Mouse (Mus musculus): ENCODE data around the gene Nxf3. TPM values are rescaled to one million over a fixed set of nuclear protein-coding genes. Genes with fewer than 3 reads are reported as not detected.
"Not testable (repeated sequence)": the region's sequence is repeated elsewhere in the genome, so short reads cannot be mapped to it uniquely, and the experiment has no call there.

Gene Nxf3
- polyA plus RNA-seq (2012; rRNA removed): 0.04 and 0.08 TPM in 2 replicates

DNA sequence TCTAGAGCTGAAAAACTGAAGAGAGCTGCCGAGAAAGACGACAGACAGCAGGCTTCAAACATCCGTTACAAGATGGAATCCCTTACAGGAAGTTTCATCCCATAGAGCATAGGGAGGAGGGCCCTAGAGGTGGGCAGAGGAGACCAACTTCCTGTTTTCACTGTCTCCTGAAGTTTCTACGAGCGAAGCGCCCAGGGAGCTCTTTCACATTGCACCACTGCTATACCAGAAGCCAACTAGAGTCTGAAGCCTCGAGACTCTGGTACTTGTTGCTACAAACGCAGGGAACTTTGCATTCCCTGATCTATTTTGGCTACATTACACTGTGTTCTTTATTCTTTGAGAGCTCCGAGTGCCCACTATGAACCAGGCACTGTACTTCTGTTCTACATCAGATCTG lies at the start of gene Nxf3:
Nxf3 (minus strand) TSS at position 101 of the 400 bp plus-strand sequence.
- DNase-seq (ENCODE audit: low spot score): no peak

DNA sequence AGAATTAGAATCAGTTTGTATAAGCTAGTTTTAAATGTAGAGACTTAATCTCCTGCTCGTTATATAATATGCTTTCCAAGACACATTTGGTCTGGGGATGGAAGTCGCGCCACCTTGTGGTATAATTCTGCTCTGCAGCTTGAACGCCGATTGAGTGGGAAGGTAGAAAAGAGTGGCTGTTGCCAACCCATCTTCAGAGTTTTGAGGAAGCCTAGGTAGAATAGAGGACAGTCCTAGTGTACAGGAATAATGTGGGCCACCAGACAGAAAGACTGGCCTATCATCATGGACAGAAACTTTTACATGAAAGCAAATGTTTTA lies 42.6 kb upstream of the Nxf3 start:
- no peak for DNase-seq (ENCODE audit: low spot score)

DNA sequence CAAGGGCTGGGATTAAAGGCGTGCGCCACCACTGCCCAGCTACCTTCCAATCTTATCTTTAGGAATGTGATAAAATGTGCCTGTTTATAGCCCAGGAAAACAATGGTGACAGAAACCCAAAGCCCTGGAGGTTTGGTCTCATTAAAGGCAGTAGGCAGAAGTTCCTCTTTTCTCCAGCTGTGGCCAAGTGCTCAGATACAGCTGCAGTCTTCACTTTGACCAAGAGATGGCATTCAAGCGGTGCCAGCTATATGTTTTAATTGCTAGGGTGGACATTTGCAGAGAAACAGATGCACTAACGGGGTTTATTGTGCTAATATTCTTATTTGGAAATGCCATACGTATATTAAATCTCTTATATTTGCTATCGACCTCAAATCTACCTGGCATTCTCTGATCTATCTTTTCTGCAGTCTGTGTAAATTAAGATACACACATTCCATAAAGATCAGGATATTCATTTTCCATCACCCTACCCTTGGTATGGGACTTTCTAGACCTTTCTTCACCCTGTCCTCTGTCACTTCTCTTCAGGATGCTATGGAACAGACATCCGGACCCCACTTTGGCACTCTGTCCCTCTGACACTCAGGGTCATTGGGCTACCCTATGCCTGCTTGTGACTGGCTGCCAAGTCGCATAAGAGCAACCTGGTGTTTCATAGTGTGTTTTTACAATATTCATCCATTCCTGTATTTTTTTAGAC lies 42.1 kb upstream of the Nxf3 start:
- no peak for DNase-seq (ENCODE audit: low spot score)

DNA sequence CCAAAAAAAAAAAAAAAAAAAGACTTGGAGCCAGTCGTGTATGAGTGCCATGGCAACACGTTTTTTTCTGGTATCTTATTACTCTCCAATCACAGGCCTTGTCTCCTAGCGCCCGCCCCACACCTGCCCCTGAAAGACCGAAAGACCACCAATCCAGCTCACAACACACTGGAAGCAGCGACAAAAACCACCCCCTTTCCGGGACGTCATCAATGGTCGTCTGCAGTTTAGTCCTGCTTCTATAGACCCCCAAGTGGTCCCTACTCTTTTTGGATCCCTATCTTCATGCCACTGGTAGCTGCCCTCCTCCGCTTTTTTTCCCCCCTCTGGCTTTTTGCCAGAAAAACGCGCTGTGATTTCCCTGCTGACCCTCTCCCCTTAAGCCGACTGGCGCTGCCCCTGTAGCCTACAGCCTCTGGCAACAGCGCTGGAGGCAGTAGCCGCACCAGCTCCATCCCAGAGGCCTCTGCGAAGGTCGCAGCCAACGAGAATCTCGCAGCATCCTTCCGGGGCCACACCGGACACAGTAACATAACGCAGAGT lies 30.4 kb upstream of the Nxf3 start:
- no peak for DNase-seq (ENCODE audit: low spot score)

DNA sequence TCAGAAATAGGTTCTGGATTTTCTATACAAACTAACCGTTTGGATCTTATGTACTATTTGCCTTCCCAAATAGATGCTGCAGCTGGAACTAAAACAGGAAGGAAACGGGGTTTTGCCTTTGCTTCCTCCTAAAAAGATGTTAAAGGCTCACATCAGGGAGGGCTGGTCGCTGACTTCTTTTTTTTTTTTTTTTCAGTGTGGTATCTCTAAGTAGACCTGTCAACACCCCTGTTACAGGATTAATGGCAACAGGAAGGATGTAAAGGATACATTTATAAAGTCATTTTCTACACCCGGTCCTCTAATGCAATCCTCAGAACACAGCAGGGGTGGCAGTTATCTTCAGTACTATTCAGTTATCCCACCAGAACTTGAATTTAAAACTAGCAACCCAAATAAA lies 30.0 kb upstream of the Nxf3 start:
- no peak for DNase-seq (ENCODE audit: low spot score)

DNA sequence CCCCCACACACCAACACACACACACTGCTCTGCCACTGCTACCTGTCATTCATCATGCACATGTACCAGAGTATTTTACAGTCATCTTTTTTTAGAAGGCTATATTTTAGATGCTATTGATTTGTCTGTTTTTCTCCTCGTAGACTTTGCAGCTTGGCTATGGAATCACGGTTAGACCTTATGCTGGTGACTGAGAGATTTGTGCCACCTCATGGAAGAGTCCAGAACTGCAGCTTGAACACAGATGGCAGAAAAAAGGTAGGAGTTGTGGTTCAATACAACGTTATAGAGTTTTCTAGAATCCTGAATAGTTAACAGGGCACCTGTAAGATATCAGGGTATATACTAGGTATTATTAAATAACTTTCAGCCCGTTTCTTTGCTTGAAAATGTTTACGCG lies 22.9 kb upstream of the Nxf3 start:
- no peak for DNase-seq (ENCODE audit: low spot score)

DNA sequence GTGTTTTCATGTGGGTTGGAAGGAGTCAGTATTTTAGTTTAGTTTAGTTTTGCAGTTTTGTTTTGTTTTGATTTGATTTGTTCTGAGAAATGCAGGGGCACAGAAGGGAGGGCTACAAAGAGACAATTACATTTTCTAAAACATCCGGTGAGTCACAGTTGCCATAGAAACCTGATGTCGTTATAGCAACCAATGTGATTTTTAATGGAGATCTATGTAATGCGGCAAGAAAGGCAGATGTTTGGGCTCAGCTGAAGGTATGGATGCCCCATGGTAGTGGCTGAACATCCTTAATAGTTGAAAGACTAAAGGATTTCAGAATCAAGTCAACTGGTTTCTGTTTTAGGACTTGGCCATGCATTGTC lies 19.7 kb upstream of the Nxf3 start:
- DNase-seq (ENCODE audit: low spot score): no peak

DNA sequence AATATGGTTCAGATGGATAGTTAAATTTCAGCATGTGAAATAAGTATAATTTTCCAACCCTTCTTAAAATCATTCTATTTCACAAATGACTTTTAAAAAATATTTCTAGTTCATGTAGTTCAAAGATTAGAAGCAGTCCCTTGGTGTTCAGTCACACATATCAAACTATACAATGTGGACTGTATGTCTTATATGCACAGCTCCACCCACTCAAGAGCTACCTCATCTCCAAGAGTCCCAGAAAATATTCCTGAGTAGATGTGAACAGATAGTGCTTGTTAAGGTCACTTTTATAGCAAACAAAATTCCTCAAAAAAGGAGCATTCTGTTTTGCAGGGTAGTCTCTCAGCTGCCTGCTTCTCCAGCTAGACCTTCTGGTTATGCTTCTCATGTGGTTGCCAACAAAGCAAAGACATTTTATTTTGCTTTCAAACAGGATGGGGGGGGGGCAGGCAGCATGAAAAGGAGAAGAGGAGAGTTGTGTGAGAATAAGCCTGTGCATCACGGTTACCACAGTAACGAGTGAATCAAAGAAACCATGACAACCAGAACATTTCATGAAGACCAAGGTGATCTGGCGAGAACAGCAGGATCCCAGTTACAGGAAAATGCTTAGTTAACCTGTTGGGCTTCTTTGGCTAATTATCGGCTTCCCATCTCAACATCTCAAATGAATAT lies 19.1 kb upstream of the Nxf3 start:
- DNase-seq (ENCODE audit: low spot score): no peak

DNA sequence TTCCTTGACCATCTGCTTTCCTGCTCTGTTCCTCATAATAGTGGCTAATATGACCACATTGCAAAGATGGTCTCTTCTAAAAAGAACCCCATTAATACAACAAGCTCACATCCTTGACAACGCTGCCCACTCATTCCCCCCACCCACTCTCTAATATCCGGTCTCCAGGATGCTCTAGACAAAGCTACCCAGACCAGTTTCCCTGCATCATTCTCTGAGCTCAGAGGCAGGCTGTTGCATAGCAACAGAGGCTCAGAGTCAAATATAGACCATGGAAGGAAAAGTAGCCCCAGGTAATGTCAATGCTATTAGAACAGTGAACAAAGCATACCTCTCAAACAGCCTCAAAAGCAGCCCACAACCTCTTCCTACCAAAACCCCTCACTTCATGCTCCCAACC lies 9.4 kb upstream of the Nxf3 start:
- DNase-seq (ENCODE audit: low spot score): no peak

DNA sequence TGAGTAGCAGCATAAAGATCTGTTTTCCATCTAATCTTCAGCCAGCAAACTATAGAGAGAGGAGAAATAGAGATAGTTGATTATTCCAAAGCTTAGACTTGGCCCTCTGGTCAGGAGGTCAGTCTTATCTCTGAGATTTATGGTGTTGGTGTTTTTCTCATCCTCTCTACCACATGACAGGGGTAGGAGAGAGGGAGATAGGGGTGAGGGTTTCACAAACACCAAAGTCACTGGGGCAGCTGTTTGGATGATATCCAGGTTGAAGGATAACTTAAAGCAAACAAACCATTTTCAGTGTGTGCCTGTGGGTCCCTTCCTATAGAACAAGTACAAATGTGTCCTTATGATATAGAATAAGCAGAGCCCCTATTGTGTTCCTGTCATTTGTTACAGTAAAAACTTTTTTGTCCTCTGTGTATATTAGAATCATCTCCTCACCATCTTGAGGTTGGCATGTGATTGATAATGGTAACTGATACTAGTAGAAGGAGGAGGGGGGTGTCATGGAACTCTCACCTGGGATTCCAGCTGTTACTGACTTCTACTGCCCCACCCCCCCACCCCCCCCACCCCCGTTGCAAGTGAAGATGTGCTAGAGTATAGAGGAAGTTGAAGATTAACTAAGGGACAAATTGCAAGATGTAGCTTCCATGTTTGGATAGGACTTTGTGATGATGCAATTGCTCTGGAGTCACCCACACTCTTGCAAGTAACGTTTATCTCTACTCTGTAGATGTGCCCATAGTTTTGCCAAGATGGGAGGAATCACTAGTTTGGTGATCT lies 7.6 kb upstream of the Nxf3 start:
- no peak for DNase-seq (ENCODE audit: low spot score)

DNA sequence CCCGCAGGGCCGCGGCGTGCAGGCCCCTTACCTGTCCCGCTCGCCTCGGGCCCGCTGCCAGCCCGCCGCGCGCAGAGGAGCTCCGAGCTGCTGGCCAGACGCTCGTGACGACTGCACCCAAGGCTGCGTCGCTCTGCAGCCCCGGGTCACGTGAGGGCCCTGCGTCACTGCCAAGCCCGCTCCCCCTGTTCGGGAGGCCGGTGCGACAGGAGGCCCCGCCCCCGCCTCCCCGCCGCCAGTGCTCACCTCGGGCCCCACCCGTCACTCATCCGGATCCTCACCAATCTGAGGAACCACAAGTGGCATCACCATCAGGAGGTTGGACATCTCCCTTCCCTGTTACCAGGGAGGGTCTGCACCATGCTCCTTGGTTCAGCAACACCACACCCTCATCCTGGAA lies 17.0 kb downstream of the Nxf3 start, which contains the start of gene Bex2:
Bex2 (minus strand) TSS at position 217 of the 400 bp plus-strand sequence.
- DNase-seq (ENCODE audit: low spot score): not testable (repeated sequence)

DNA sequence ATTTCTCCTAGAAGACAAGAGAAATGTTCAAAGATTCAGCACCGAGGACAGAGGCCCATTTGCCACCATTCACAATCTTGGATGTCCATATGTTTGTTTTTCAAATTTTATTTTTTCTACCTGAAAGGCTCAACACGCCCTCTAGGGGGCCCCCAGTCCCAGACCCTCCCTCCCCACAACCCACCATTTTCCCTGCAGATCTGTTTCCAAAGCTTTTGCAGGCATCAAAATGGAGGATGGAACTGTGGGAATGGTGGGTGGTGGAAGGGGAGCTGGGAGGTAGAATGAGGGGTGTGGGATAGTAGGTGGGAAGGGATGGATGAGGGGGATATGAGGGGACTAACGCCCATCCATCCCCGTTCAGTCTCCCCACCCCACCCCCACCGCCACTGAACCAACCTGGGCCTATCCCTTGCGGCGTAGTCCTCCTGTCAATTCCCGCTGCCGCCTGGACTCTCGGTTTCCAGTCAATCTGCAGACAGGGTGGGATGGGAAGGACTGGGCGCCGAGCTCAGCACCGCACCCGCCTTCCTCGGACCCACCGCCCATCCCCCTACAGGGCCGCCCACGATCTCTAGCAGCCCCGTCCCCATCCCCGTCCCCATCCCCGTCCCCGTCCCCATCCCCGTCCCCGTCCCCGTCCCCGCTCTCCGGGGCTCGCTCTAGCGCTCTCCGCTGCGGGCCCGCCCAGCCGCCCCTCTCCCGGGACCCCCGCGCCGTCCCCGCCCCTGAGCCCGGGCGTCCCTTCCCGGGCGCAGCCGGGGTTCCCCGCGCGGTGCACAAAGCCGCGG lies 17.7 kb downstream of the Nxf3 start:
- not testable (repeated sequence) for DNase-seq (ENCODE audit: low spot score)

DNA sequence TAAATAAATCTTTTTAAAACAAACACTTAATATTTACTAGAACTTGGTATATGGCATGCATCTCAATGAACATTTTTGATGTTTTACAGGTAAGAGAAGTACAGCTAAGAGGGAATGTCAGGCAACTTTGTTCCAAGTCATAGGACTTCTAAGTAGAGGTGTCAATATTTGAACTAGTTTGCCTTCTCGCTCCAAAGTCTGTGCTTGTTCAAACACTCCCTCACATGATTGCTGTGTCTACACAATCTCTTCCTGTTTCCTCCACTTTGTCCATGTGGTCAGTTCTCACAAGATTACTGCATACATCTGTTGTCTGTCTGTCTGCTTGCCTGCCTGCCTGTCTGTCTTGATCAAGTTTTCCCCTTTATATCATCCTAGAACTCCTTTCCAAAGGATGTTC lies 24.4 kb downstream of the Nxf3 start:
- DNase-seq (ENCODE audit: low spot score): no peak

DNA sequence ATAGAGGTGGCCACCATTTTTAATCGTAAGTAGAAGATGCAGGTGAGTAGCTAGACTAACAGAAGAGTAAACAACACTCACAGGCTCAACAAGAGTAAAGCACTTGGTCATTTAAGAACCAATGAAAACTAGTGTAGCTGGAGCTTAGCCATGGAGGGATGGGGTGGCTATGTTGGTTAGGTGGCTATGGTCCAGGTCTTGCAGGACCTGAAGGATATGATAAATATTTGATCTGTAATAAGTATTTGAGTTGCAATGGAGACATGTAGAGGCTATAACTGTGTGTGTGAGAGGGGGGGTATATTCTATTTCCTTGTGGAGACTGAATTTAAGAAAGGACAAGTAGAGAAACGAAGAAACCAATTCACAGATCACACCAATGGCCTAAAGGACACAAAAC lies 33.8 kb downstream of the Nxf3 start:
- DNase-seq (ENCODE audit: low spot score): no peak

DNA sequence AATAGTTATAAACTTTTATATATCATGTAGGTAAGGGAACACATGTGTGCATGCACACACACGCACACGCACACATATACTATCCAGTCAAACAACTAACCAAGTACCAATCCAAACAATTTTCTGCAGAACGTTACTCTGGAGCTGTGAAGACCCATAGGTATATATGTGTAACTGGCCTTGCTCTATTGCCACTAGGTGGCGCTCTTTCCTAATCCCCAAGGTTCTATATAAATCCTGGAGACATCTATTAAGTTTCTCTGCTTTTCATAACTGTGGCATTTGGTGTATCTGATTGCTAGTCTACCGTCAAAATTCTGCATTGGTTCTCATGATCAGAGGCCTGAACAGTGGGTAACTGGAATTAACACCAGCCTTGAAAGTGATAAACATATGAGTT lies 37.5 kb downstream of the Nxf3 start:
- no peak for DNase-seq (ENCODE audit: low spot score)

DNA sequence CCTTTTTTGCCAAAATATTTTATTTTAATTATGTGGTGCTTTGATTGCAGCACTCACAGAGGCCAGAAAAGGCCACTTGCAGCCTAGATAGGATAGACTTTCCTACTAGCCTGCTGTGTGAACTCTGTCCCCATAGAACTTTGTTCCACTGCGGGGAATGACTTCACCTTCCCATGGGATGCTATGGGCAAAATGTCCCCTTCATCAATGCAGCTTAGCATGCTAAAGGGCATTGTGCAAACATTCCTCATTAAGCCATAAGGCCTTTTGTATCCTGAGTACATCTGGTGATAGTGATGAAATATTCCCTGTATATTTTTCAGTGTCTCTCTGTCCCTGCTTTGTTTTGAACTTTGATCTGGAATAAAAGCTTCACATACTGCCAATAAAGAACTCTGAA lies 41.3 kb downstream of the Nxf3 start:
- no peak for DNase-seq (ENCODE audit: low spot score)

DNA sequence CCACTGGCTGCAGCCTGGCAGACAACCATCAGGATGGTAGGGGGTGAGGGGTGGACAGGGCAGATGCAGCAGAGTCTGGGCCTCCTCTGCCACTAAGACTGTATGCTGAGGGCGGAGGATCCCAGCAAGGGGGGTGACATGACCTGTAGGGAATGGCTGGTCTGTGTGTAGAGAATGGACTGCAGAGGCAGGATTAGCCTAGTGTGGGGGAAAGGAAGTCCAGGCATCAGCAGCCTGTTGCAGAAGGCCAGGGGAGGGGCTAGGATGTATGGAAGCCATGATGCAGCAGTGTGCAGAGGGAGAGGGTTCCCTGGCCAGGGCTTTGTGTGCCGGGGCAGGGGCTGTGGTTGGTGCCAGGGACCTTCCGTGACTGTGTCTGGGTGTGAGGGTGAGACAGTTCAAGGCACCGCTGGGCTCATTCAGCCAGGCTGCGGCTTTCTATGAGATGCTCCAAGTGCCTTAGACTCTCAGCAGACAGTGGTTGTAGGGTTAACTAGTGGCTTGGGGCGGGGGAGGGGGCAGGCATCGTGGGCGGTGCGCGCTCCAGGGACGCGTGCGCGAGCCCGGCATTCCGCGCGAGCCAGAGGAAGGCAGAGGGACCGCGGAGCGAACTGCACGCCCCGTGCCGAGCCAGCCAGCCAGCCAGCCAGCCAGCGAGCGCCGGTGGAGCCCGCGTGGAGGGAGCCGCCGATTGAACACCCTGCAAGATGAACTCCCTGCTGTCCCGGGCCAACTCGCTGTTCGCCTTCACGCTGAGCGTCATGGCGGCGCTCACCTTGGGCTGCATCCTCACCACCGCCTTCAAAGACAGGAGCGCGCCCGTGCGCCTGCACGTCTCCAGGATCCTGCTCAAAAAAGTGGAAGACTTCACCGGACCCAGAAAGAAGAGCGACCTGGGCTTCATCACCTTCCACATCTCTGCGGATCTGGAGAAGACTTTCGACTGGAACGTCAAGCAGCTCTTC lies 52.0 kb downstream of the Nxf3 start, which contains the start of gene Arxes1:
Arxes1 (plus strand) TSS at position 569 of the 965 bp plus-strand sequence.
- not testable (repeated sequence) for DNase-seq (ENCODE audit: low spot score)

DNA sequence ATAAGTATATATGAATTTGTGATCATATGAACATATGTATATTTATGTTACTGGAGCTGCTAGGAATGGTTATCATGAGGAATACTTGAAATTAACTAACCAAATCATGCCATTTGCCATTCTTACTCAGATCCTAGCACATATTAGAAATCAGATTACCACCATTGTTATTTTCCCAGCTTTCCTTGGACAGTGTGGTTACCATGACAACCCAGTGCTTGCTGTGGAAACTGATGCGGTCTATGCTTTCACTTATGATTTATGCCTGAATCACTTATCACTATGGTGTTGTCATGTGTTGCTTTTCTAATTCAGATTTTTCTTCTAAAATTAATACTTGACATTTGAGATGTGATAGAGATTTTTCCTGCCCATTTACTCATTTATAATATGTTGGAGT lies 54.7 kb downstream of the Nxf3 start:
- DNase-seq (ENCODE audit: low spot score): no peak

Measured in urinary bladder, adult 2 months (tissue).